Mouse (Mus musculus) embryonic facial prominence, embryonic 13.5 days (tissue): ENCODE results near the gene Sgpp1. TPM values are rescaled to one million over a fixed set of nuclear protein-coding genes. Genes with fewer than 3 reads are reported as not detected.

Source experiments
- ATAC-seq: fragments of 200-750 bp; cut with Nextera tagmentation; 2 replicates; pipeline ENCODE4 v1.8.0; 2017; ENCODE audit warnings: low read depth; ENCODE audit not compliant: insufficient number of reproducible peaks, insufficient read depth, low FRiP score, low TSS enrichment
- H3K27ac ChIP-seq: fragments of 300-500 bp; sonication (generic); 2 replicates; pipeline ENCODE4 v1.5.1; 2015; ENCODE audit warnings: moderate library complexity, mild to moderate bottlenecking, inconsistent platforms
- H3K27me3 ChIP-seq: fragments of 300-500 bp; sonication (generic); 2 replicates; pipeline ENCODE4 v1.6.1; 2015; ENCODE audit warnings: mild to moderate bottlenecking, inconsistent platforms
- H3K36me3 ChIP-seq: fragments of 300-500 bp; sonication (generic); 2 replicates; pipeline ENCODE4 v1.6.1; 2015; ENCODE audit warnings: mild to moderate bottlenecking, inconsistent platforms
- H3K4me1 ChIP-seq: fragments of 300-500 bp; sonication (generic); 2 replicates; pipeline ENCODE4 v1.6.1; 2015; ENCODE audit warnings: inconsistent platforms
- H3K4me2 ChIP-seq: fragments of 300-500 bp; sonication (generic); 2 replicates; pipeline ENCODE4 v1.6.1; 2015; ENCODE audit warnings: moderate library complexity, mild to moderate bottlenecking, inconsistent platforms
- H3K4me3 ChIP-seq: fragments of 300-500 bp; sonication (generic); 2 replicates; pipeline ENCODE4 v1.5.1; 2015; ENCODE audit warnings: mild to moderate bottlenecking, inconsistent platforms
- H3K9ac ChIP-seq: fragments of 300-500 bp; sonication (generic); 2 replicates; pipeline ENCODE4 v1.6.1; 2015; ENCODE audit warnings: mild to moderate bottlenecking, inconsistent platforms
- H3K9me3 ChIP-seq: fragments of 300-500 bp; sonication (generic); 2 replicates; pipeline ENCODE4 v1.6.1; 2016; ENCODE audit warnings: inconsistent platforms
- WGBS: fragments of 180-500 bp; shearing (Covaris S2); methylation state at CpG from one replicate; pipeline ENCODE4 v1.1.7; 2015; ENCODE audit warnings: mixed read lengths; 5-methylcytosine and 5-hydroxymethylcytosine counted together
- polyA plus RNA-seq: library from polyadenylated mRNA; unstranded; fragments of >200 nt; fragmentation: Nextera tagmentation; extraction: Ambion mirVana; gene quantifications from 2 replicates; pipeline ENCODE4 v1.2.1, GENCODE M21; 2015

Sgpp1 gene
- polyA plus RNA-seq, 1 experiment from 2014 or later, result 14.7 TPM

DNA sequence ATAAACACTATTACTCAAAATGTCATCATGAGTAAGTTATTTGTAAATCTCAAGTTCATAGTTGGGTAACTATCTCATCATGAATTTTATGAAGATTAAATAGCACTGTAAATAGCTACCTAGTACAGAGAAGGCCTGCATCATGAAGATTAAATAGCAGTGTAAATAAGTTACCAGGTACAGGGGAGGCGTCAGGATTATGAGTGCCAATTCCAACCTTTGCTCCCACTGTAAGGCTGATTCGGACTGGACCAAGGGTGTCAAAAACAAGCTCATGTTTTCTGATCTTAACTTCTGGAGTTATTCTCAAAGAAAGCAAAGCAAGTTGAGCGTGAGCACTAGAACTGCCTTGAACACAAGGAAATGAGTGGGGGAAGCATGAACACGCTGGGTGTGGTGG, 51.9 kb downstream of the Sgpp1 start:
- Histone ChIP-seq H3K4me1 (no peaks in the 10 kb centered on the region), H3K36me3 (no peaks in the 10 kb centered on the region), H3K9me3 (no peaks in the 10 kb centered on the region), H3K4me3 (no peak overlapping the region), H3K27me3 (no peaks in the 10 kb centered on the region), H3K9ac (no peak overlapping the region), H3K4me2 (no peak overlapping the region), H3K27ac (no peak overlapping the region)
- ATAC-seq, result no peak
- 90% methylated on average over 4 of the region's 4 CpGs for WGBS

DNA sequence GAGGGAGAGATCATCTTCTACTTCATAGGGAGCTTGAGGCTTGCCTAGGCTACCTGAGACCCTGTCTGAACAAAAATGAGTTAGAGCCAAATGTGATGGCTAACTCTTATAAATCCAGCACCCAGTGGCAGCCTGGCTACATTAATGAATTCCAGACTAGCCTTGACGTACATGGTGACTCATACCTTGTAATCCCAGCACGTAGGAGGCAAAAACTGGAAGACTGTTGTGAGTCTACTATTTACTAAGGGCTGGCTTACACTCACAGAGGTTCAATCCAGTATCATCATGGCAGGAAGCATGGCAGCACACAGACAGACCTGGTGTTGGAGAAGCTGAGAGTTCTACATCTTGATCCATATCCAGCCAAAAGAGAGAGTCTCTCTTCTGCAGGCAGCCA, 52.7 kb downstream of the Sgpp1 start:
- Histone ChIP-seq H3K4me3 (no peak overlapping the region), H3K27me3 (no peaks in the 10 kb centered on the region), H3K4me2 (no peak overlapping the region), H3K4me1 (no peaks in the 10 kb centered on the region), H3K9me3 (no peaks in the 10 kb centered on the region), H3K9ac (no peak overlapping the region), H3K27ac (no peak overlapping the region), H3K36me3 (no peaks in the 10 kb centered on the region)
- 51% methylated on average over 2 of the region's 2 CpGs for WGBS
- ATAC-seq, result no peak

DNA sequence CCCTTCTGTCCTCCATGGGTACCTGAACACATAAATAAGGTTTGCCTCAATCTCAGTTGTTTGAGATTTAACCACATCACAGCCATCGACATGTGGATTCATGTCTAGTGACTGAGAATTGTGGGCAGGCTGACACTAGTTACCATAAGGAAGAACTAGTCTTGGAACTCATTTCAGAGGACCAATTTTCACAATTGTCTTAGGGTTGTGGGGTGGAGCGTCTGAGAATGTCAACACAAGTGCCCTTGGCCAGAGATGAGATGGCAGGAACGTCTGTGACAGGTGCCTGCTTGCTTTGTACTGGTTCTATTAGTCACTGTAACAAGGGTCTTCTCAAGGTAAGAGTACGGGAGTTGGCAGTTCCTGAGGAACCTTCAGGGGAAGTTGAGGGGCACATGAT, 54.4 kb downstream of the Sgpp1 start:
- no peak for ATAC-seq
- H3K27me3 ChIP-seq, result no peaks in the 10 kb centered on the region
- H3K27ac ChIP-seq, result no peak overlapping the region
- H3K9me3 ChIP-seq, result no peaks in the 10 kb centered on the region
- no peaks in the 10 kb centered on the region for H3K4me1 ChIP-seq
- no peak overlapping the region for H3K4me2 ChIP-seq
- no peaks in the 10 kb centered on the region for H3K36me3 ChIP-seq
- no peak overlapping the region for H3K9ac ChIP-seq
- H3K4me3 ChIP-seq, result no peak overlapping the region
- 79% methylated on average over 4 of the region's 4 CpGs for WGBS

DNA sequence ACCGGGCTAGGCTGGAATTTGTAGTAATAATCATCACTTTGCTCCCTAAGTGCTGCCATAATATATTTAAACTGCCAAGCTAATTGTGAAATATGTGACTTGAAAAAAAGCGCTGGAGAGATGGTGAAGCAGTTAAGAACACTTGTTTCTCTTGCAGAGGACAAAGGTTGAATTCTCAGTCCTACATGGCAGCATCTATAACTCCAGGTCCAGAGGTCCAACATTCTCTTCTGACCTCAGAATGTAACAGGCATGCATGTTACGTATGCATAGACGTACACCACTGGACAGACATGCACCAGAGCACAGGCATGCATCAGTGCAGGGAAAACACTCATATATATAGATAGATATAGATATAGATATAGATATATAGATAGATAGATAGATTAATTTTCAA, 57.1 kb downstream of the Sgpp1 start:
- ATAC-seq, result no peak

DNA sequence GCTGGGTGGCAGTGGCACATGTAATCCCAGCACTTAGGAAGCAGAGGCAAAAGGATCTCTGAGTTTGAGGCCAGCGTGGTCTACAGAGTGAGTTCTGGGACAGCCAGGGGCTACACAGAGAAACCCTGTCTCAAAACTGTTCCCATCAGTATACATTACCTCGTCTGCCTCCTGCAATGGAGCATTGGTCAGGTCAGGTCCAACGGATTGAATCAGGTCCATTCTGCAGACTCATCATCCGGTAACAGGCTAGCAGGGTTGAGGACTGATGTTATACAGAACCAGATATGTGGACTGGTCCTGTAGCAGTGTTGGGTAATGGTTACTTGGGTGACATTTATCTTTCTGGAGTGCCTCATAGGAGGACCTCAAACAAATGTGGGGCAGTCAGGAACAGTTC, 62.9 kb downstream of the Sgpp1 start:
- Histone ChIP-seq H3K27ac (no peak overlapping the region), H3K4me1 (peaks cover 14% of the 10 kb centered on the region), H3K4me2 (no peak overlapping the region), H3K27me3 (no peaks in the 10 kb centered on the region), H3K36me3 (no peaks in the 10 kb centered on the region), H3K9ac (no peak overlapping the region), H3K9me3 (no peaks in the 10 kb centered on the region), H3K4me3 (no peak overlapping the region)
- no peak for ATAC-seq
- 95% methylated on average over 4 of the region's 4 CpGs for WGBS

More for the DNA sequence above, 57.1 kb downstream of the Sgpp1 start:
- Histone ChIP-seq H3K4me1 (no peaks in the 10 kb centered on the region), H3K36me3 (no peaks in the 10 kb centered on the region), H3K27ac (no peak overlapping the region), H3K4me3 (no peak overlapping the region), H3K27me3 (no peaks in the 10 kb centered on the region), H3K9me3 (no peaks in the 10 kb centered on the region), H3K9ac (no peak overlapping the region), H3K4me2 (no peak overlapping the region)
- WGBS, result 91% methylated on average over 4 of the region's 4 CpGs

DNA sequence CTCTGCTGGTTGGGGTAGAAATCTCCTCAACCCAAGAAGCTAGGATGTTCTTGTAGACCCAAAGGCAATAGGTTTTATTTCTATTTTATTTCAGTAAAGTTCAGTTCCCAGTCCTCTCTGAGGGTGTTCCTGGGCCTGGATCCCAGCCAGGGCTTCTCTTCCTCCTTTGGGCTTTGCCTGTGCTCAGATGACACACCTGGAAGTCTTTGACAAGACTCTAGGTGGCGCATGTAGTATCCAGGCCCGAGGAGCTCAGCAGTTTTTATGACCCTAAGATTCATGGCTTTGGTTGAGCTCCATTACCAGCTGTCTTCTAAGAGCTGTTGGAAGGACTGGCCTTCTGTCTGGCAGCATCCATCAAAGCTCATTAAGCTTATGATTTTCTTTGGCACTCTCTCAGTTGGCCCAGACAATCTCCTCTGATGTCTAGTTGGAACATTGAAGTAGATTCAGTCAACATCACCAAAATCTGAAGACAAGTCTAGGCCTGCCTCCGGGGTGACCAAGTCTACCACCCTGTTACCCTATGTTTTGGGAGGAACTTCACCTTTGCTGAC, 63.7 kb downstream of the Sgpp1 start:
- Histone ChIP-seq H3K4me3 (no peak overlapping the region), H3K27me3 (no peaks in the 10 kb centered on the region), H3K36me3 (no peaks in the 10 kb centered on the region), H3K27ac (no peak overlapping the region), H3K4me1 (peaks cover 14% of the 10 kb centered on the region), H3K9me3 (no peaks in the 10 kb centered on the region), H3K4me2 (no peak overlapping the region), H3K9ac (no peak overlapping the region)
- no peak for ATAC-seq
- WGBS, result 78% methylated on average over 3 of the region's 3 CpGs

DNA sequence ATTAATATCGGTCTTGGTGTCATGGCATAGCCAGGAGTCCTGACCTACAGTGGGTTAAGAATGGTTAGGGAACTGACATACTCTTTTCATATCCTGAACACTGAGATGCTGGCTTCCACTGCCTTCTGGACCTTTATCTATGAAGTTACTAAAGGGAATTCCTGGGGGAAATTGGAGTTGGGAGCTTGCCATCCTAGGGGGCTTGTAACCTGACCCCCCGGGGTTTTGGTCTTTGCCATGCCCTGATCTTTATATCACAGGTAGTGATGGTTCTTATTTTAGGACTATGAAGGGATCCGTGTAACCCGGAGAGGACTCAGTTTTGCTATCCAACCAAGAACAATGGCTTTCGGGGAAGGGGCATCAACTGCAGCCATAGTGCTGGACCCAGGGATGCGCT, 64.9 kb downstream of the Sgpp1 start:
- no peaks in the 10 kb centered on the region for H3K9me3 ChIP-seq
- WGBS, result 89% methylated on average over 6 of the region's 6 CpGs
- H3K4me2 ChIP-seq, result peak overlapping the region; percentile 74
- H3K4me3 ChIP-seq, result peak overlapping the region; percentile 66
- H3K27me3 ChIP-seq, result no peaks in the 10 kb centered on the region
- ATAC-seq, result no peak
- no peaks in the 10 kb centered on the region for H3K36me3 ChIP-seq
- H3K27ac ChIP-seq, result no peak overlapping the region
- peaks cover 14% of the 10 kb centered on the region for H3K4me1 ChIP-seq
- peak overlapping the region; percentile 73; the same call in 1 of the 2 replicates for H3K9ac ChIP-seq

DNA sequence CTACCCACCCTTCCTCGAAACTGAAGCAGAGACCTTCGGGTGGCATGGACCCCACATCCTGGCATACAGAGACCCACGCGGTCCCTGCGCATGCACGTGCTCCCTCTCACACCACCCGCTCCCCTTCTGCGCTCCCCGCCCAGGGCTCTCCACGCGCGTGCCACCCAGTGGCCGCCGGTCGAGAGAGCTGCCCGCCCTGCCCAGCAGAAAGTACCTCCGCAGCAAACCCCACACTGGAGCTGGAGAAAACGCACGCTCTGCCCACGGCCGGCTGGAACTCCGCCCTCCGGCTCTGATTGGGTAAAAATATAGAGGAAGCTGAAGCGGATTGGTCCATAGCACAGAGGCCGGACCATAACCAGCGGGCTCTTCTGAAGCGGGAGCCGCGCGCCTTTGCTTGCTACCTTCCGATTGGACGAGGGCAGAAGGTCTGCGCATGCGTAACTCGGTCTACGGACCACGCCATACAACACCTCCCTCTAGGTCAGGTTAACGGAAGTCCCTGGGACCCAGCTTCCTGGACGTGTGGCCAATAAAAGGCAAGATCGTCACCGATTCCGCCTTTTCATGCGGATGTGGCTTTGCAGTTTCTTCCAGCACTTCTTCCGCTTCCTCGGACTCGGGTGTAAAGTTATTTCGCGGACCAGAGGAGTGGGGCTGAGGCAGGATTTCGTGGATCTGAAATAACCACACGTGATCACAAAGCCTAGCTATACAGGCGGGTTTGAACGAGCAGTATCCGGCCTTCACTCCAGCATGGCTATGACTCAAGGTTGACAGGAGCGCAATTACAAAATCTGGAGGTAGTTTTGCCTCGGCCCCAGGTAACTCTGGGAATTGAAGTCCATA, 66.0 kb downstream of the Sgpp1 start, which contains the start of gene Wdr89:
Gene Wdr89, minus strand, starts transcription at position 280 of the 849 bp plus-strand sequence.
- Histone ChIP-seq H3K4me1 (peaks cover 14% of the 10 kb centered on the region), H3K27ac (peak within 1 kb of the TSS; percentile 88), H3K4me2 (peak within 1 kb of the TSS; percentile 80), H3K4me3 (peak within 1 kb of the TSS; percentile 66), H3K36me3 (no peaks in the 10 kb centered on the region), H3K9ac (peak within 1 kb of the TSS; percentile 80), H3K9me3 (no peaks in the 10 kb centered on the region), H3K27me3 (no peaks in the 10 kb centered on the region)
- peak; percentile 99 for ATAC-seq
- under 1% methylated on average over 55 of the region's 55 CpGs for WGBS

DNA sequence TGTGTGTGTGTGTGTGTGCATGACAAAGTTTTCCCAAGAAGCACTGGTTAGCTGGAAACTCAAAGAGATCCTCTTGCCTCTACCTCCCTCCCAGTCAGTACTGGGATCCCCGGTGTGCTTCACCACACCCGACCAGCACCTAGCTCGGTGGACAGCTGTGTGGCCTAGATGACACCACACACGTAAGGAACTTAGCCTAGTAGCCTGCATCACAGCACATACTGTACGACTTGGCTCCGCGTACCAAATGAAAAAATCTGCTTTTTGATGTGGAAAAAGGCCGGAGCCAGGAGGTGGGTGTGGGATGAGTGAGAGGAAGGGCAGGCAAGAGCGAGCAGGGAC, 66.6 kb downstream of the Sgpp1 start:
- H3K36me3 ChIP-seq, result no peaks in the 10 kb centered on the region
- peak overlapping the region; percentile 66 for H3K4me3 ChIP-seq
- H3K27me3 ChIP-seq, result no peaks in the 10 kb centered on the region
- peak; percentile 8; the same call in 1 of the 2 replicates for ATAC-seq
- peak overlapping the region; percentile 80 for H3K9ac ChIP-seq
- peak overlapping the region; percentile 86 for H3K27ac ChIP-seq
- H3K4me1 ChIP-seq, result peaks cover 14% of the 10 kb centered on the region
- no peaks in the 10 kb centered on the region for H3K9me3 ChIP-seq
- WGBS, result under 1% methylated on average over 9 of the region's 9 CpGs
- peak overlapping the region; percentile 80 for H3K4me2 ChIP-seq

DNA sequence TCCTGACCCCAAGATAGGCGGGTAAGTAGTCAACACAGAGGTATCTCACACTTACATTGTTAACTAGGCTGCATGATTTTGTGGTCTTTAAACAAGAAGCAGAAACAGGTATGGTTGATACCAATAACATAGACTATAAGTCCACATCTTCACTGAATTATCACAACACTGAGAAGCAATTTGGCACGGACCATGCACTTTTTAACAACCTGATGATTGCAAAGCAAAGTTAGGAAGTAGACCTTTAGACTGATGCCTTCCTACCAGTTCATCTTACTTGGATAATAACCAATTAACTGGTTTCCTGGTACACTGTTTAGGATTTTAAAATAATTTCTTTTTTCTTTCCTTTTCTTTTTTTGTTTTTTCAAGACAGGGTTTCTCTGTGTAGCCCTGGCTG, 67.3 kb downstream of the Sgpp1 start:
- Histone ChIP-seq H3K9ac (no peak overlapping the region), H3K4me2 (peak overlapping the region; percentile 80), H3K27ac (no peak overlapping the region), H3K27me3 (no peaks in the 10 kb centered on the region), H3K4me3 (no peak overlapping the region), H3K9me3 (no peaks in the 10 kb centered on the region), H3K36me3 (no peaks in the 10 kb centered on the region), H3K4me1 (peaks cover 14% of the 10 kb centered on the region)
- 89% methylated on average over 2 of the region's 2 CpGs for WGBS
- no peak for ATAC-seq

DNA sequence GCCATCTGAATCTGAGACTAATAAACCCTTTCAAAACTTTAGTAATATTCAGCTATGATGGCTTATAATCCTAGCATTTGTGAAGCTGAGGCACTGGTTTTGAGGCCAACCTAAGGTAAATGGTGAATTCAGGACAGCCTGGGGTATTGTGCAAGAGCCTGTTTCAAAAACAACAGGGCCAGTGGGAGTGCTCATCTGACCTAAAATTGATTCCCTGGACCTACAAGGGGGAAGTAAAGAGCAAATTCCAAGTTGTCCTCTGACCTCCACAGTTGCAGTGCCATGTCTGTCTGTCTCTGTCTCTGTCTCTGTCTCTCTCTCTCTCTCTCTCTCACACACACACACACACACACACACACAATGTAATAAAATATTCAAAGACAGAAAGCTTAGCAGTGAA, 68.6 kb downstream of the Sgpp1 start:
- no peak overlapping the region for H3K9ac ChIP-seq
- H3K9me3 ChIP-seq, result no peaks in the 10 kb centered on the region
- no peaks in the 10 kb centered on the region for H3K27me3 ChIP-seq
- no peaks in the 10 kb centered on the region for H3K36me3 ChIP-seq
- H3K4me3 ChIP-seq, result no peak overlapping the region
- peaks cover 14% of the 10 kb centered on the region for H3K4me1 ChIP-seq
- no peak for ATAC-seq
- H3K27ac ChIP-seq, result no peak overlapping the region
- no peak overlapping the region for H3K4me2 ChIP-seq

DNA sequence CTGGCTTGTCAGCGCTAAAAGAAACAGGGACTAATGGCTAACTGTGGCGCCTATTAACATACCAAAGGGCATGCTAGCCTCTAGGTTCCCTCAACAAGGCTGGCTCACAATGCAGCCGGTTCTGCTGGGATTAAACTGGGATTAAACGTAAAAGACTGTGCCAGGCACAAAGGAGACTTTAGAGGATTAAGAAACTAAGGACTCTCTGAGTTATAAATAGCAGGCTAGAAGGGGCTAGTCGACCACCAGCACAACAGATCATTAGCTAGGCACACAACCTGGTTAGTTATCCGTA, 71.1 kb downstream of the Sgpp1 start:
- Histone ChIP-seq H3K4me3 (no peak overlapping the region), H3K27ac (no peak overlapping the region)

More for the DNA sequence above, 71.1 kb downstream of the Sgpp1 start:
- Histone ChIP-seq H3K9me3 (no peaks in the 10 kb centered on the region), H3K9ac (no peak overlapping the region), H3K27me3 (no peaks in the 10 kb centered on the region), H3K4me2 (no peak overlapping the region), H3K4me1 (0 out of 2 replicates have a peak, but pooled peaks cover 6% of the 10 kb centered on the region), H3K36me3 (no peaks in the 10 kb centered on the region)
- 22% methylated on average over 6 of the region's 6 CpGs for WGBS
- no peak for ATAC-seq
